Mouse (Mus musculus): Measurements from ENCODE around the gene Cckbr. TPM values are rescaled to one million over a fixed set of nuclear protein-coding genes. Genes with fewer than 3 reads are reported as not detected.

The Cckbr gene
- polyA plus RNA-seq, 1 experiment: not detected

DNA sequence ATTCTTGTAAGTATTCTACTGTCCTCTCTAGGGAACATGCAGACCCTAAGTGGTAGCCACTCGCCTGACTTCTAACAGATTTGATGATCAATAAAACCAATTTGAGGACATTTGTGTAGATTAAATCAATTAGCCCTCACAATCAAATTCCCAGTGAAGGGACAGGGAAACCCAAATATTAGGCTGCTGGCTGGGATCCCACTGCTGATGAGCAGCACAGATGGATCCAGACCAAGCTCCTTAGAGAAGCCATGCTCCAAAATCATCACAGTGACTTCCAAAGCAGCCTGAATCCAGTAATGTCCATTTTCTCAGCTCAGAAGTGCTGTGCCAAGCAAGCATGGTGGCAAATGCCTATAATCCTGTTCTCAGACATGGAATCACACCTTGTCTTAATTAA lies 74.1 kb downstream of the Cckbr start:
- no peaks in the 10 kb centered on the region for H3K4me1 ChIP-seq (ENCODE audit: control insufficient read depth, insufficient read depth, insufficient read length, low read length)
- H3K27ac ChIP-seq (replicated peaks; ENCODE audit: low read depth, low read length): no peak overlapping the region
- H3K4me3 ChIP-seq (ENCODE audit: insufficient read depth, low read depth, low read length): no peak overlapping the region

DNA sequence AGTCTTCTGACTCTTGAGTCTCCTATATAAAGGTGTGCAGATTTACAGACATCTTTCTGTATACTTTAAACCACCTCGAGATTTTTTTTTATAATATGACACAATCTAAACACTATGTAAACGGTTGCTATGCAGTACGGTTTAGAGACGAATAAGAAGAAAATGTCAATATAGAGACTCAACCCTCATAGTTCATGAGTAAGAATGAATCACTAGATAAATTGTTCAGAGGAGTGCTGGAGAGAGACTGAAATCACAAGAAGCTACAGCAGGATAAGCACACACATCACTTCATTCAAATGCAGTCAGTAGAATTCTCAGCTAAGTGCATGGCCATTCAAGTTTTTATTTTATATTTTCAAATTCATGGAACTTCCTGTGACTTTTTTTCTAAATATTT lies 76.5 kb downstream of the Cckbr start:
- Histone ChIP-seq H3K27ac (replicated peaks; ENCODE audit: low read depth, low read length) (no peak overlapping the region), H3K4me1 (ENCODE audit: control insufficient read depth, insufficient read depth, insufficient read length, low read length) (no peaks in the 10 kb centered on the region), H3K4me3 (ENCODE audit: insufficient read depth, low read depth, low read length) (no peak overlapping the region)

DNA sequence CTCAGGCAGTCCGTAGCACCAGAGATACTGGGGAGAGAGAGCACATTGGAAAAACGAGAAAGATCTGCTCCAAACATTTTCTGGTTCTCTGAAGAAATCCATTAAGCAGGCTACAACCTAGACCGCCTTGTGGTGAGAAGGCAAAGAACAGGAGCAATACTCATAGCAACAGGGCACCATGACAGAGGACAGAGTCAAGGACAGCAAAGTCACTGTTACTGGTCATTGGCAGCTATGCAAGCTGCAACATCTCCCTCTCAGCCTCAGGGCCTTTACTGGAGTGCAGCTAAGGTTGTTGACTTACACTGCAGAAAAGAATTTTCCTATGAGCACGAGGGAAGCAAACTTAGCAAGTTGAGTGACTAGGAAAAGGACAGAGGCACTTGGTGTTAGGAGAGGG lies 81.7 kb downstream of the Cckbr start:
- H3K4me3 ChIP-seq (ENCODE audit: insufficient read depth, low read depth, low read length): no peak overlapping the region
- no peaks in the 10 kb centered on the region for H3K4me1 ChIP-seq (ENCODE audit: control insufficient read depth, insufficient read depth, insufficient read length, low read length)
- H3K27ac ChIP-seq (replicated peaks; ENCODE audit: low read depth, low read length): no peak overlapping the region

DNA sequence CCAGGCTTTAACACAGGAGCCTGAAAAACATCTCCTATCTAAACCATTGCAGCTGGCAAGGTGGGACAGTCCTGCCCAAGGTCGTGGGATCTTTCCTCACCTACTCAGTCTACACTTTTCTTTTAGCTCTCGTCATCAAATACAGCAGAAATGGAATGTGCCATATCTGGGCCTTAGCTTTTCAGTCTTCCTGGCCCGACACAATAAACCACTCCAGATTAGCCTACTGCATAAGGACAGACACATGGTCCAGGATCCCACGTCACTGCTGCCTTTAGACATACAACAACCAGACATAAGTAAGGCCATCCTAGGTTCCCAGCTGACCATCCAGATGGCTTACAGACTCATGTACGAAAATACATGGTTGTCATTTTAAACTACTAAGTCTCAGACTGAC lies 84.6 kb downstream of the Cckbr start:
- Histone ChIP-seq H3K27ac (replicated peaks; ENCODE audit: low read depth, low read length) (no peak overlapping the region), H3K4me1 (ENCODE audit: control insufficient read depth, insufficient read depth, insufficient read length, low read length) (no peaks in the 10 kb centered on the region), H3K4me3 (ENCODE audit: insufficient read depth, low read depth, low read length) (no peak overlapping the region)

DNA sequence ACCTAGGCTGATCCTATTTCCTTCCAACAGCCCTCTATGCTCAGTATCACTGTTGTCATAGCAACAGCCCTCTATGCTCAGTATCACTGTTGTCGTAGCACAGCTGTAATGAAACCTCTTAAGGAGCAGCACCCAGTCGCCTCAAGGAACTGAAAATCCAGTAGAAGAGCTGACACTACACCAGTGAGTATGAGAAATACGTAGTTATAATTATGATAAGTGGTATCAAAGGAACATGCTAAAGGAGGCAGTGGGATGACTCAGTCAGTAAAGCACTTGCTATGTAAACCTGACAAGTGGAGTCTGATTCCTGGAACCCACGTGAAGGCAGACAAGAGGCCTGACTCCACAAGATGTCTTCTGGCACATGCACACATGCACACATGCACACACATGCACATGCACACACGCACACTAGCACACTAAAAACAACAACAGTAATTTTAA lies 88.3 kb downstream of the Cckbr start:
- H3K4me3 ChIP-seq (ENCODE audit: insufficient read depth, low read depth, low read length): no peak overlapping the region
- no peak overlapping the region for H3K27ac ChIP-seq (replicated peaks; ENCODE audit: low read depth, low read length)
- H3K4me1 ChIP-seq (ENCODE audit: control insufficient read depth, insufficient read depth, insufficient read length, low read length): no peaks in the 10 kb centered on the region

DNA sequence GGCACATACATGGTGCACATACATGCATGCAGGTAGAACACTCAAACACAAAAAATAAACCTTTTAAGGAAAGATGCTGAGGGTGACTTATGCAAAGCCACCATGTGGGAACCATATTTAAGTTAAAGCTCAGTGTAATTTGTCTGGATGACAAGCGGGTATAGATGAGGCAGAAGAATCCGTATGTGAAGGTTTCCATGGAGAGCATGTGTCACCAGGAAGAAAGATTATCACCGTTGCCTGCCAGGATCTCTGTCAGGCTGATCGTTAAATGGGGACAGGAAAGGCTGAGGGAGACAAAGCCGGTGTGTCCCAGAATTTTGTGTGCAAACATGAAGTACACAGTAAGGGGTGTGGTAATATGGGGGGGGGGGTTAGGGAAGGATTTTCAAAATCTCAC lies 89.0 kb downstream of the Cckbr start:
- Histone ChIP-seq H3K27ac (replicated peaks; ENCODE audit: low read depth, low read length) (no peak overlapping the region), H3K4me1 (ENCODE audit: control insufficient read depth, insufficient read depth, insufficient read length, low read length) (no peaks in the 10 kb centered on the region), H3K4me3 (ENCODE audit: insufficient read depth, low read depth, low read length) (no peak overlapping the region)

DNA sequence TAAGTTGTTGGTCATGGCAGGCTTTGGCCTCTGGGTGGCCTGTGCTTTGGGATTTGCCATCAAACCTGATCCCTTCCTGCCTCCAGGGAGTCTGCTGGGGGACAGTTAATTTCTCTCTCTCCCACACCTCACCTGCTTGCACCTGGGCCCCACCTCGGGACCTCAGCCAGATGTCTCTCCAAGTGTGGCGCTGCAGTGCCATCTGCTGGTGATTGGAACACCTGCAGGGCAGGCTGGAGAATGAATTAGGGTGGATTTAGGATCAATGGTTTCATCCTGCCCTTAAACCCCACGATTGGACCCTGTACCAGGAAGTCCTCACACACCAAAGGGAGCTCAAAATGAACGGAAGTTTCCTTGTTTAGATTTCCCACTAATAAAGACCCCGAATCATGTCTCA lies 89.6 kb downstream of the Cckbr start:
- Histone ChIP-seq H3K4me3 (ENCODE audit: insufficient read depth, low read depth, low read length) (no peak overlapping the region), H3K27ac (replicated peaks; ENCODE audit: low read depth, low read length) (no peak overlapping the region), H3K4me1 (ENCODE audit: control insufficient read depth, insufficient read depth, insufficient read length, low read length) (no peaks in the 10 kb centered on the region)

DNA sequence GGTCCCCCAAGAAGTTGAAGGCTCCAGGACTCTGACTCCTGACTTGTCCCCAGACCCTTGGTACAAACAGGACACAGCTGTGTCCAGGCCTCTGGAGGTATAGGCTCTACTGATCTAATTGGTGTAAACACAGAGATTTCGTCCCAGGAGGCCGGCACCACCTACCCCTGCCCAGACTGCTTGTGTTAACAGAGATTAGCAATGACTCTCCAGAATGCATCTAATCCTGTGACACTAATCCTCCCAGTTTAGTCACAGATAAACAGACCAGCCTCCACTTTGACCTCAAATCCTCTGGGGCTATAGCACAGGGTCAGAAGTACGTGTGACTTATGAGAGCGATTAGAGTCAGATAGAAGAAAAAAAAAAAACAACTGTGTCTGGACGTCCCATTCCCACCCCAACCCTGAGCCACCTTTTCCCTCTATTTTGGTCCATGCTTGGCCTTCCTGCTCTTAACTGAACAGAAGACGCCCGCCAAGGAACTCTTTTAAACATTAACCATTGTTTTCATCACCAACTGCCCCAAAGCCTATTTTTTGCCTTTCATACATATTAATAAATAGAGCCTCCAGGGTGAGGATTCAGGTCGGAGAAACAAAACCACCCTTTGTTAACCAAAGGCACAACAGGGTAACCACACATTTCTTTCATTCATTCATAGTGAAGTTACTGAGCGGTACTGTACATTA lies 91.3 kb downstream of the Cckbr start:
- Histone ChIP-seq H3K4me3 (ENCODE audit: insufficient read depth, low read depth, low read length) (no peak overlapping the region), H3K27ac (replicated peaks; ENCODE audit: low read depth, low read length) (no peak overlapping the region), H3K4me1 (ENCODE audit: control insufficient read depth, insufficient read depth, insufficient read length, low read length) (no peaks in the 10 kb centered on the region)

DNA sequence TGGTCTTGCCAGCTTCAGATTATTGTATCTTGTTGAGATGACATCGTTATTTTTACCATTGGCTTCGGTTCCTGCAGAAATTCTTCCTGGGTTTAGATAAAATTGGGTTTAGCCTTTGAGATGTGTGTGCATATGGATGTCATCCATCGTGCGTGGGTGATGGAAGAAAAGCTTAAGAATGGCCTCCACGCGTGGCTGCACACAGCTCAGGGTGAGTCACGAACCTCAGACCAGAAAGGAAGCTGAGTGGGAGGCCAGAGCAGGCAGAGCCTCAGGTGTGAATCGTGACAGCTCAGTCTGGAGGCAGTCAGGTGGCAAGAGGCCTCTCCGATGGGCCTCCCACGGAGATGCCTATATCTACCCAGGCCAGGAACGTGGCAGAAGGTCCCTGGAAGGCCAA lies 93.8 kb downstream of the Cckbr start:
- no peaks in the 10 kb centered on the region for H3K4me1 ChIP-seq (ENCODE audit: control insufficient read depth, insufficient read depth, insufficient read length, low read length)
- no peak overlapping the region for H3K4me3 ChIP-seq (ENCODE audit: insufficient read depth, low read depth, low read length)
- H3K27ac ChIP-seq (replicated peaks; ENCODE audit: low read depth, low read length): no peak overlapping the region

DNA sequence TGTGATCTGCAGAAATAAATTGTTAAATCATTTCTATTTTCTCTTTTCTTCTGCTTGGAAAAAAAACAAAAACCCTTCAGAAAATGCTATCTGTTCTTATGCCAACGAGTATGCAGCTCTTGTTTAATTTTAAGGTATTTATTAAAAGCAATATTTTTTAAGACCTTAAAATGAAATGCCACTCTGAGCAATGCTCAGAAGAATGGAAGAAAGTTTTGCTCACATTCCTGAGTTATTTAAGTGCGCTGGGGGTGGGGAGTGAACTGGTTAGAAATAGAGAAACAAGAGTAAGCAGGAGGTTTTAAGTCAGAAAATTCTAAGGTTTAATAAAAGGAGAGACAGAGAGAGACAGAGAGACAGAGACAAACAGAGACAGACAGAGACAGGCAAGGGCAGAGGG lies 94.2 kb downstream of the Cckbr start:
- no peaks in the 10 kb centered on the region for H3K4me1 ChIP-seq (ENCODE audit: control insufficient read depth, insufficient read depth, insufficient read length, low read length)
- H3K27ac ChIP-seq (replicated peaks; ENCODE audit: low read depth, low read length): no peak overlapping the region
- H3K4me3 ChIP-seq (ENCODE audit: insufficient read depth, low read depth, low read length): no peak overlapping the region

DNA sequence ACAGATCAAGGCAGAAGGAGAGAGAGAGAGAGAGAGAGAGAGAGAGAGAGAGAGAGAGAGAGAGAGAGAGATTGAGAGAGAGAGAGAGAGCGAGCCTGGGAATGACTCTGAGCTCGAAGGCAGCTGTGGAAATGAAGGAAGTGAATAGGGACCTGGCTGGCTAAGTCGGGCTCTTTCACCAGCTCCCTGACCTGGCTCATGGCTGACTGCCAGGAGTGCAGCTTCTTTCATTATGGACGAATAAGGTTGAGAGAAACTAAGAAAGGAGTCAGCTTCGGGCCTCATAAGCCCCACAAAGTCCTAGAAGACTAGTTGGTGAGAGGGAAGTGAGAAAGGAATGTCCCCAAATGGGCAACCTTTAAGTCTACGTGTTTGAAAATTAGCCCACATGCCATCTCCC lies 94.7 kb downstream of the Cckbr start:
- H3K4me1 ChIP-seq (ENCODE audit: control insufficient read depth, insufficient read depth, insufficient read length, low read length): no peaks in the 10 kb centered on the region
- no peak overlapping the region for H3K4me3 ChIP-seq (ENCODE audit: insufficient read depth, low read depth, low read length)
- no peak overlapping the region for H3K27ac ChIP-seq (replicated peaks; ENCODE audit: low read depth, low read length)

Other genes with a start within 250 kb of the Cckbr start
- gene Olfr685, start 239.7 kb upstream of the Cckbr start, polyA plus RNA-seq (2012; ENCODE audit: insufficient read depth, insufficient read length, missing spikeins): not detected in 2 replicates
- not detected in 2 replicates for gene Olfr686, start 218.2 kb upstream of the Cckbr start, polyA plus RNA-seq (2012; ENCODE audit: insufficient read depth, insufficient read length, missing spikeins)
- not detected in 2 replicates for gene Olfr688, start 137.6 kb upstream of the Cckbr start, polyA plus RNA-seq (2012; ENCODE audit: insufficient read depth, insufficient read length, missing spikeins)
- gene Olfr689, start 114.6 kb upstream of the Cckbr start, polyA plus RNA-seq (2012; ENCODE audit: insufficient read depth, insufficient read length, missing spikeins): not detected in 2 replicates
- not detected in 2 replicates for gene Olfr690, start 91.6 kb upstream of the Cckbr start, polyA plus RNA-seq (2012; ENCODE audit: insufficient read depth, insufficient read length, missing spikeins)
- gene Olfr691, start 83.5 kb upstream of the Cckbr start, polyA plus RNA-seq (2012; ENCODE audit: insufficient read depth, insufficient read length, missing spikeins): not detected in 2 replicates
- gene Olfr692, start 57.5 kb upstream of the Cckbr start, polyA plus RNA-seq (2012; ENCODE audit: insufficient read depth, insufficient read length, missing spikeins): not detected in 2 replicates
- not detected in 2 replicates for gene Gm5901, start 50.7 kb upstream of the Cckbr start, polyA plus RNA-seq (2012; ENCODE audit: insufficient read depth, insufficient read length, missing spikeins)
- 13.1 and 14.5 TPM in 2 replicates for gene Fam160a2, start 25.7 kb upstream of the Cckbr start, polyA plus RNA-seq (2012; ENCODE audit: insufficient read depth, insufficient read length, missing spikeins)
- gene Cnga4, start 21.2 kb upstream of the Cckbr start, polyA plus RNA-seq (2012; ENCODE audit: insufficient read depth, insufficient read length, missing spikeins): not detected in 2 replicates
- 26.8 and 32.1 TPM in 2 replicates for gene Cavin3, start 56.6 kb downstream of the Cckbr start, polyA plus RNA-seq (2012; ENCODE audit: insufficient read depth, insufficient read length, missing spikeins)
- gene Smpd1, start 128.6 kb downstream of the Cckbr start, polyA plus RNA-seq (2012; ENCODE audit: insufficient read depth, insufficient read length, missing spikeins): 66.9 and 75.0 TPM in 2 replicates
- 4.7 and 5.9 TPM in 2 replicates for gene Apbb1, start 155.9 kb downstream of the Cckbr start, polyA plus RNA-seq (2012; ENCODE audit: insufficient read depth, insufficient read length, missing spikeins)
- gene Hpx, start 174.4 kb downstream of the Cckbr start, polyA plus RNA-seq (2012; ENCODE audit: insufficient read depth, insufficient read length, missing spikeins): 2.8 TPM in 1 of 2 replicates, not detected in the other
- 11.1 and 15.2 TPM in 2 replicates for gene Trim3, start 207.8 kb downstream of the Cckbr start, polyA plus RNA-seq (2012; ENCODE audit: insufficient read depth, insufficient read length, missing spikeins)
- 161 and 175 TPM in 2 replicates for gene Timm10b, start 214.3 kb downstream of the Cckbr start, polyA plus RNA-seq (2012; ENCODE audit: insufficient read depth, insufficient read length, missing spikeins)
- 25.8 and 26.9 TPM in 2 replicates for gene Arfip2, start 214.7 kb downstream of the Cckbr start, polyA plus RNA-seq (2012; ENCODE audit: insufficient read depth, insufficient read length, missing spikeins)
- gene Gm45799, start 214.8 kb downstream of the Cckbr start, polyA plus RNA-seq (2012; ENCODE audit: insufficient read depth, insufficient read length, missing spikeins): 3.1 and 6.7 TPM in 2 replicates
- gene Dnhd1, start 225.1 kb downstream of the Cckbr start, polyA plus RNA-seq (2012; ENCODE audit: insufficient read depth, insufficient read length, missing spikeins): 1.6 and 1.9 TPM in 2 replicates